Mouse (Mus musculus): ENCODE data around the gene Blzf1. TPM values are rescaled to one million over a fixed set of nuclear protein-coding genes. Genes with fewer than 3 reads are reported as not detected.

Blzf1 gene
- polyA plus RNA-seq, 1 experiment = 1.3 TPM

GRCm38 (mm10) chr1:164326600-164327155 lies 19.4 kb upstream of the Blzf1 start:
- 85% methylated on average over 6 of the region's 6 CpGs for WGBS
- no peak overlapping the region for H3K27ac ChIP-seq (ENCODE audit: insufficient read depth, low read length)
- H3K4me3 ChIP-seq (ENCODE audit: extremely low read depth, insufficient read depth, insufficient read length) = no peak overlapping the region
- TF ChIP-seq POLR2A (IDR thresholded peaks at IDR 0.05; ENCODE audit: low read depth, low read length) (no peak), CTCF (IDR thresholded peaks at IDR 0.05; ENCODE audit: extremely low read depth, insufficient read depth, insufficient read length, insufficient replicate concordance) (no peak)
- DNase-seq (ENCODE audit: low read depth in 1 of 2, low spot score in 2 of 2) = no peak
- no peaks in the 10 kb centered on the region for H3K36me3 ChIP-seq (ENCODE audit: control insufficient read depth, insufficient read depth, low read length)
- no peaks in the 10 kb centered on the region for H3K27me3 ChIP-seq (ENCODE audit: control insufficient read depth, insufficient read depth, low read length)
- no peaks in the 10 kb centered on the region for H3K4me1 ChIP-seq (ENCODE audit: control insufficient read depth, insufficient read depth, insufficient read length)

GRCm38 (mm10) chr1:164324878-164325277 lies 17.6 kb upstream of the Blzf1 start:
- Histone ChIP-seq H3K4me3 (ENCODE audit: extremely low read depth, insufficient read depth, insufficient read length) (no peak overlapping the region), H3K36me3 (ENCODE audit: control insufficient read depth, insufficient read depth, low read length) (no peaks in the 10 kb centered on the region), H3K27me3 (ENCODE audit: control insufficient read depth, insufficient read depth, low read length) (no peaks in the 10 kb centered on the region), H3K27ac (ENCODE audit: insufficient read depth, low read length) (no peak overlapping the region), H3K4me1 (ENCODE audit: control insufficient read depth, insufficient read depth, insufficient read length) (no peaks in the 10 kb centered on the region)
- 88% methylated on average over 2 of the region's 2 CpGs for WGBS
- DNase-seq (ENCODE audit: low read depth in 1 of 2, low spot score in 2 of 2) = no peak
- TF ChIP-seq POLR2A (IDR thresholded peaks at IDR 0.05; ENCODE audit: low read depth, low read length) (no peak), CTCF (IDR thresholded peaks at IDR 0.05; ENCODE audit: extremely low read depth, insufficient read depth, insufficient read length, insufficient replicate concordance) (no peak)

GRCm38 (mm10) chr1:164324221-164324620 lies 16.9 kb upstream of the Blzf1 start:
- Histone ChIP-seq H3K4me3 (ENCODE audit: extremely low read depth, insufficient read depth, insufficient read length) (no peak overlapping the region), H3K27ac (ENCODE audit: insufficient read depth, low read length) (no peak overlapping the region), H3K27me3 (ENCODE audit: control insufficient read depth, insufficient read depth, low read length) (no peaks in the 10 kb centered on the region), H3K4me1 (ENCODE audit: control insufficient read depth, insufficient read depth, insufficient read length) (no peaks in the 10 kb centered on the region), H3K36me3 (ENCODE audit: control insufficient read depth, insufficient read depth, low read length) (no peaks in the 10 kb centered on the region)
- no peak for DNase-seq (ENCODE audit: low read depth in 1 of 2, low spot score in 2 of 2)
- 94% methylated on average over 4 of the region's 4 CpGs for WGBS
- TF ChIP-seq POLR2A (IDR thresholded peaks at IDR 0.05; ENCODE audit: low read depth, low read length) = no peak
- TF ChIP-seq CTCF (IDR thresholded peaks at IDR 0.05; ENCODE audit: extremely low read depth, insufficient read depth, insufficient read length, insufficient replicate concordance) = no peak

- WGBS = 87% methylated on average over 8 of the region's 8 CpGs
- no peak for DNase-seq (ENCODE audit: low read depth in 1 of 2, low spot score in 2 of 2)
- no peaks in the 10 kb centered on the region for H3K4me1 ChIP-seq (ENCODE audit: control insufficient read depth, insufficient read depth, insufficient read length)
Observed at GRCm38 (mm10) chr1:164322987-164323650, 15.8 kb upstream of the Blzf1 start.

GRCm38 (mm10) chr1:164321408-164321807 lies 14.1 kb upstream of the Blzf1 start:
- 90% methylated on average over 10 of the region's 10 CpGs for WGBS
- no peak overlapping the region for H3K27ac ChIP-seq (ENCODE audit: insufficient read depth, low read length)
- no peak for DNase-seq (ENCODE audit: low read depth in 1 of 2, low spot score in 2 of 2)

More at GRCm38 (mm10) chr1:164322987-164323650, 15.8 kb upstream of the Blzf1 start:
- Histone ChIP-seq H3K36me3 (ENCODE audit: control insufficient read depth, insufficient read depth, low read length) (no peaks in the 10 kb centered on the region), H3K4me3 (ENCODE audit: extremely low read depth, insufficient read depth, insufficient read length) (no peak overlapping the region), H3K27ac (ENCODE audit: insufficient read depth, low read length) (no peak overlapping the region), H3K27me3 (ENCODE audit: control insufficient read depth, insufficient read depth, low read length) (no peaks in the 10 kb centered on the region)
- TF ChIP-seq CTCF (IDR thresholded peaks at IDR 0.05; ENCODE audit: extremely low read depth, insufficient read depth, insufficient read length, insufficient replicate concordance) (no peak), POLR2A (IDR thresholded peaks at IDR 0.05; ENCODE audit: low read depth, low read length) (no peak)

GRCm38 (mm10) chr1:164320731-164321130 lies 13.4 kb upstream of the Blzf1 start:
- H3K27ac ChIP-seq (ENCODE audit: insufficient read depth, low read length) = no peak overlapping the region
- 91% methylated on average over 5 of the region's 5 CpGs for WGBS
- TF ChIP-seq POLR2A (IDR thresholded peaks at IDR 0.05; ENCODE audit: low read depth, low read length) = no peak
- no peak for TF ChIP-seq CTCF (IDR thresholded peaks at IDR 0.05; ENCODE audit: extremely low read depth, insufficient read depth, insufficient read length, insufficient replicate concordance)
- H3K36me3 ChIP-seq (ENCODE audit: control insufficient read depth, insufficient read depth, low read length) = no peaks in the 10 kb centered on the region
- no peak overlapping the region for H3K4me3 ChIP-seq (ENCODE audit: extremely low read depth, insufficient read depth, insufficient read length)
- H3K27me3 ChIP-seq (ENCODE audit: control insufficient read depth, insufficient read depth, low read length) = no peaks in the 10 kb centered on the region
- H3K4me1 ChIP-seq (ENCODE audit: control insufficient read depth, insufficient read depth, insufficient read length) = no peaks in the 10 kb centered on the region
- no peak for DNase-seq (ENCODE audit: low read depth in 1 of 2, low spot score in 2 of 2)

More at GRCm38 (mm10) chr1:164321408-164321807, 14.1 kb upstream of the Blzf1 start:
- H3K4me3 ChIP-seq (ENCODE audit: extremely low read depth, insufficient read depth, insufficient read length) = no peak overlapping the region
- H3K27me3 ChIP-seq (ENCODE audit: control insufficient read depth, insufficient read depth, low read length) = no peaks in the 10 kb centered on the region
- TF ChIP-seq POLR2A (IDR thresholded peaks at IDR 0.05; ENCODE audit: low read depth, low read length) (no peak), CTCF (IDR thresholded peaks at IDR 0.05; ENCODE audit: extremely low read depth, insufficient read depth, insufficient read length, insufficient replicate concordance) (no peak)
- no peaks in the 10 kb centered on the region for H3K36me3 ChIP-seq (ENCODE audit: control insufficient read depth, insufficient read depth, low read length)
- H3K4me1 ChIP-seq (ENCODE audit: control insufficient read depth, insufficient read depth, insufficient read length) = no peaks in the 10 kb centered on the region

- TF ChIP-seq POLR2A (IDR thresholded peaks at IDR 0.05; ENCODE audit: low read depth, low read length) (no peak), CTCF (IDR thresholded peaks at IDR 0.05; ENCODE audit: extremely low read depth, insufficient read depth, insufficient read length, insufficient replicate concordance) (no peak)
- no peak for DNase-seq (ENCODE audit: low read depth in 1 of 2, low spot score in 2 of 2)
- no peak overlapping the region for H3K27ac ChIP-seq (ENCODE audit: insufficient read depth, low read length)
- no peaks in the 10 kb centered on the region for H3K27me3 ChIP-seq (ENCODE audit: control insufficient read depth, insufficient read depth, low read length)
- no peaks in the 10 kb centered on the region for H3K4me1 ChIP-seq (ENCODE audit: control insufficient read depth, insufficient read depth, insufficient read length)
- no peak overlapping the region for H3K4me3 ChIP-seq (ENCODE audit: extremely low read depth, insufficient read depth, insufficient read length)
- no peaks in the 10 kb centered on the region for H3K36me3 ChIP-seq (ENCODE audit: control insufficient read depth, insufficient read depth, low read length)
- 86% methylated on average over 14 of the region's 14 CpGs for WGBS
Observed at GRCm38 (mm10) chr1:164319542-164320140, 12.4 kb upstream of the Blzf1 start.

Measured in spleen, adult 2 months (tissue).